Mouse (Mus musculus): ENCODE data around the gene Bex1. TPM values are rescaled to one million over a fixed set of nuclear protein-coding genes. Genes with fewer than 3 reads are reported as not detected.
A peak's percentile ranks its signal among the peaks of the same experiment; 100 is the strongest.

The Bex1 gene
- polyA plus RNA-seq, 1 experiment, result 88.0 TPM

- TF ChIP-seq CTCF (IDR thresholded peaks at IDR 0.05; ENCODE audit: extremely low read depth, insufficient read depth, low read length), result no peak
- no peak for TF ChIP-seq POLR2A (IDR thresholded peaks at IDR 0.05; ENCODE audit: extremely low read depth, insufficient read depth, low read length)
- no peak overlapping the region for H3K4me3 ChIP-seq (ENCODE audit: insufficient read depth, low read length)
- H3K27ac ChIP-seq (ENCODE audit: insufficient read depth, low read length), result no peak overlapping the region
- no peaks in the 10 kb centered on the region for H3K4me1 ChIP-seq (ENCODE audit: control insufficient read depth, insufficient read depth, low read length)
Measured at GRCm38 (mm10) chrX:136223714-136224113, 8.4 kb upstream of the Bex1 start.

GRCm38 (mm10) chrX:136216303-136216702 lies 990 bp upstream of the Bex1 start:
- TF ChIP-seq CTCF (IDR thresholded peaks at IDR 0.05; ENCODE audit: extremely low read depth, insufficient read depth, low read length) (no peak), POLR2A (IDR thresholded peaks at IDR 0.05; ENCODE audit: extremely low read depth, insufficient read depth, low read length) (no peak)
- H3K4me1 ChIP-seq (ENCODE audit: control insufficient read depth, insufficient read depth, low read length), result no peaks in the 10 kb centered on the region
- no peak overlapping the region for H3K27ac ChIP-seq (ENCODE audit: insufficient read depth, low read length)
- H3K4me3 ChIP-seq (ENCODE audit: insufficient read depth, low read length), result no peak overlapping the region

GRCm38 (mm10) chrX:136213396-136213795 lies 1.9 kb downstream of the Bex1 start:
- no peak for TF ChIP-seq POLR2A (IDR thresholded peaks at IDR 0.05; ENCODE audit: extremely low read depth, insufficient read depth, low read length)
- no peak for TF ChIP-seq CTCF (IDR thresholded peaks at IDR 0.05; ENCODE audit: extremely low read depth, insufficient read depth, low read length)
- H3K27ac ChIP-seq (ENCODE audit: insufficient read depth, low read length), result no peak overlapping the region
- no peaks in the 10 kb centered on the region for H3K4me1 ChIP-seq (ENCODE audit: control insufficient read depth, insufficient read depth, low read length)
- H3K4me3 ChIP-seq (ENCODE audit: insufficient read depth, low read length), result no peak overlapping the region

- no peak overlapping the region for H3K27ac ChIP-seq (ENCODE audit: insufficient read depth, low read length)
- H3K4me3 ChIP-seq (ENCODE audit: insufficient read depth, low read length), result no peak overlapping the region; the same call in 1 of the 2 replicates
- TF ChIP-seq CTCF (IDR thresholded peaks at IDR 0.05; ENCODE audit: extremely low read depth, insufficient read depth, low read length), result no peak
- TF ChIP-seq POLR2A (IDR thresholded peaks at IDR 0.05; ENCODE audit: extremely low read depth, insufficient read depth, low read length), result no peak
- H3K4me1 ChIP-seq (ENCODE audit: control insufficient read depth, insufficient read depth, low read length), result peaks cover 2% of the 10 kb centered on the region; the same call in 1 of the 2 replicates
Measured at GRCm38 (mm10) chrX:136204406-136204805, 10.9 kb downstream of the Bex1 start.

- peak; percentile 87; the same call in 1 of the 2 replicates for TF ChIP-seq POLR2A (IDR thresholded peaks at IDR 0.05; ENCODE audit: extremely low read depth, insufficient read depth, low read length)
- TF ChIP-seq CTCF (IDR thresholded peaks at IDR 0.05; ENCODE audit: extremely low read depth, insufficient read depth, low read length), result no peak
- Histone ChIP-seq H3K4me1 (ENCODE audit: control insufficient read depth, insufficient read depth, low read length) (peaks cover 2% of the 10 kb centered on the region; the same call in 1 of the 2 replicates), H3K4me3 (ENCODE audit: insufficient read depth, low read length) (peak within 1 kb of the TSS; percentile 84), H3K27ac (ENCODE audit: insufficient read depth, low read length) (peak within 1 kb of the TSS; percentile 70)
Measured at GRCm38 (mm10) chrX:136203664-136204066, 11.6 kb downstream of the Bex1 start, which contains the start of gene Tceal5. Tceal5 (minus strand) TSS chrX:136203876.

- peak overlapping the region; percentile 84 for H3K4me3 ChIP-seq (ENCODE audit: insufficient read depth, low read length)
- peak overlapping the region; percentile 70 for H3K27ac ChIP-seq (ENCODE audit: insufficient read depth, low read length)
- peaks cover 2% of the 10 kb centered on the region; the same call in 1 of the 2 replicates for H3K4me1 ChIP-seq (ENCODE audit: control insufficient read depth, insufficient read depth, low read length)
- TF ChIP-seq CTCF (IDR thresholded peaks at IDR 0.05; ENCODE audit: extremely low read depth, insufficient read depth, low read length) (no peak), POLR2A (IDR thresholded peaks at IDR 0.05; ENCODE audit: extremely low read depth, insufficient read depth, low read length) (no peak)
Measured at GRCm38 (mm10) chrX:136203257-136203656, 12.1 kb downstream of the Bex1 start.

- no peaks in the 10 kb centered on the region for H3K4me1 ChIP-seq (ENCODE audit: control insufficient read depth, insufficient read depth, low read length)
- TF ChIP-seq POLR2A (IDR thresholded peaks at IDR 0.05; ENCODE audit: extremely low read depth, insufficient read depth, low read length) (no peak), CTCF (IDR thresholded peaks at IDR 0.05; ENCODE audit: extremely low read depth, insufficient read depth, low read length) (peak; percentile 20)
- no peak overlapping the region for H3K4me3 ChIP-seq (ENCODE audit: insufficient read depth, low read length)
- no peak overlapping the region for H3K27ac ChIP-seq (ENCODE audit: insufficient read depth, low read length)
Measured at GRCm38 (mm10) chrX:136196873-136197272, 18.4 kb downstream of the Bex1 start.

GRCm38 (mm10) chrX:136195193-136195944 lies 19.9 kb downstream of the Bex1 start:
- no peak for TF ChIP-seq CTCF (IDR thresholded peaks at IDR 0.05; ENCODE audit: extremely low read depth, insufficient read depth, low read length)
- H3K27ac ChIP-seq (ENCODE audit: insufficient read depth, low read length), result no peak overlapping the region
- H3K4me1 ChIP-seq (ENCODE audit: control insufficient read depth, insufficient read depth, low read length), result no peaks in the 10 kb centered on the region
- no peak overlapping the region for H3K4me3 ChIP-seq (ENCODE audit: insufficient read depth, low read length)

- no peak overlapping the region for H3K27ac ChIP-seq (ENCODE audit: insufficient read depth, low read length)
- H3K4me3 ChIP-seq (ENCODE audit: insufficient read depth, low read length), result no peak overlapping the region
- TF ChIP-seq POLR2A (IDR thresholded peaks at IDR 0.05; ENCODE audit: extremely low read depth, insufficient read depth, low read length) (no peak), CTCF (IDR thresholded peaks at IDR 0.05; ENCODE audit: extremely low read depth, insufficient read depth, low read length) (no peak)
- no peaks in the 10 kb centered on the region for H3K4me1 ChIP-seq (ENCODE audit: control insufficient read depth, insufficient read depth, low read length)
Measured at GRCm38 (mm10) chrX:136183107-136183506, 32.2 kb downstream of the Bex1 start.

GRCm38 (mm10) chrX:136180897-136181553 lies 34.3 kb downstream of the Bex1 start:
- H3K4me1 ChIP-seq (ENCODE audit: control insufficient read depth, insufficient read depth, low read length), result no peaks in the 10 kb centered on the region
- H3K27ac ChIP-seq (ENCODE audit: insufficient read depth, low read length), result no peak overlapping the region
- TF ChIP-seq POLR2A (IDR thresholded peaks at IDR 0.05; ENCODE audit: extremely low read depth, insufficient read depth, low read length) (no peak), CTCF (IDR thresholded peaks at IDR 0.05; ENCODE audit: extremely low read depth, insufficient read depth, low read length) (no peak)
- H3K4me3 ChIP-seq (ENCODE audit: insufficient read depth, low read length), result no peak overlapping the region

All from cortical plate, adult 2 months (tissue).